Mouse (Mus musculus) forelimb bud, embryonic 11.5 days (tissue): ENCODE measurements at regions not wholly inside any gene's neighbourhood (a gene's known extent, or its start where the extent isn't known, plus 50 kb on each side); places are given as distances from the start of the nearest gene placed in this dataset.
A peak's percentile ranks its signal among the peaks of the same experiment; 100 is the strongest.

Source experiments
- DNase-seq: peaks from one replicate; pipeline ENCODE4 v3.0.0-alpha.2; 2012; ENCODE audit warnings: low read depth, low spot score

DNA sequence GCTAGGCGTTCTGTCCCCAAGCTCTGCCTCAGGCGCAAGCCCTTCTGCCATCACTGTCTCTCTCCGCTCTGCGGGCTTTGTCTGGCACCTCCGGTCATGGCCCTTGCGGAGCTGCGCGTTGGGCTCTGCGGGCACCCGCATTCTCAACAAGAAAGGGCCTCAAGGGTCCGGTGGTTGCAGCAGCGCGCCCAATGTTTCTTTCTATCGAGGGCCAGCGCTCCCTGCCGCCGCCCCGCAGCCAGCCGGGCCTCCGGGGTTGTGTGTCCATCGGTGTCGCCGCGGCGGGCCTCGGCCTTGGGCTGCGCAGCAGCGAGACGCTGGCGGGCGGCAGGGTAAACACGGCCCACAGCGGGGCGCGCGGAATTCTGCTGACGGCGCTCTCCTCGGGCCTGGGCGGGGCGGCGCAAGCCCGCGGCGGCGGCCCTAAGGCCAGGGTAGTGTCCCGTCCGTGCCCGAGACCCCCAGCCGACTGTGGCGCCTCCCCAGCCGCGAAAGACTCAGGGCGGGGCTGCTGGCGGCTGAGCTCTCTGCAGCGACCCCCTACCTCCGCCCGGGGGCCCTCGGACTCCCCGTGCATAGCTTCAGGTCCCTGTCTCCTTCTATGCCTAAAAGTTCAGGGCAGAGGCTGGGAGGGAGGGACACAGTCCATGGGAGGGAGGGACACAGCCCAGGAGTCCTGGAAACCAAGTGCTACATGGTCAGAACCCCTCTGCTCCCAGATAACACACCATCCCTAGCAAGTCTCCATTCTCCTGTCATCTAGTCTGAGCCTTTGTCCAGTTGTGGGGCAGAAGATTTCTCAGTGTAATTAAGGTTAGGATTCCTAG, 80.9 kb downstream of the Efnb1 start:
- DNase-seq: no peak

DNA sequence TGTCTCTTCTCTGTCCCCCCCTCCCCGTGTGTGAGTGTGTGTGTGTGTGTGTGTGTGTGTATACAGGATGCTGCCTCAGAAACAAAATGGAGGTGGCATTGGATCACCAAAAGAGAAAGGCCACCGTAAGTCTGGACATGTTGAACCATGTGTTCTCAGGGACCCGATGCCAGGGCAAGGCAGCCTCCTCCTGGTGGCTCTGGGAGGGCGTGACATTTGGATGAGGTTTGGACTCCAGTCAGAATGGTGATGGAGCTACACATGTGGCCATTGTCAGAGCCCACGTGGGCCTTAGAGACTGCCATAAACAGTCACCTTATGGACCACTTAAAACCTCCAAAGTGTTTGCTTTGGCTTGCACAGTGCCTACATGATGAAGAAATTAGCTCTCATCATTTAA, 80.0 kb downstream of the Efnb1 start:
- no peak for DNase-seq

DNA sequence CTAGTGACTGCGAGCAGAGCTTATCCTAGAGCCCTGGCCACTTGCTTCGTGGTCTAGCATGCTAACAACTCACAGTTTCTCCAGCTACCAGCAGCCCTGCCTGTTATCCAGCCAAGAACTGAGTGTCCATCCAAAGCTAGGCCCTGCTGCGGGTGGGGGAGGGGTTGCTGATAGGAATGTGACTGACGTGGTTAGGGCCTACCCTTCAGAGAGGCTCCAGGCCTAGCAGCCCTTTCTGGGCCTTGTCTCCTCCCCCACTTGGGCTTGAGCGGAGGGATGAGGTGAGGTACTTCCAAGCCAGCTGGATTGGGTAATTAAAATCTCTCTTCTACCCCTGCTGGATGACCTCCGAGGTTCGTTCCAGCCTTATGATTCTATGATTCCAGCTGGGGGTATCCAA, 79.2 kb downstream of the Efnb1 start:
- DNase-seq: no peak

DNA sequence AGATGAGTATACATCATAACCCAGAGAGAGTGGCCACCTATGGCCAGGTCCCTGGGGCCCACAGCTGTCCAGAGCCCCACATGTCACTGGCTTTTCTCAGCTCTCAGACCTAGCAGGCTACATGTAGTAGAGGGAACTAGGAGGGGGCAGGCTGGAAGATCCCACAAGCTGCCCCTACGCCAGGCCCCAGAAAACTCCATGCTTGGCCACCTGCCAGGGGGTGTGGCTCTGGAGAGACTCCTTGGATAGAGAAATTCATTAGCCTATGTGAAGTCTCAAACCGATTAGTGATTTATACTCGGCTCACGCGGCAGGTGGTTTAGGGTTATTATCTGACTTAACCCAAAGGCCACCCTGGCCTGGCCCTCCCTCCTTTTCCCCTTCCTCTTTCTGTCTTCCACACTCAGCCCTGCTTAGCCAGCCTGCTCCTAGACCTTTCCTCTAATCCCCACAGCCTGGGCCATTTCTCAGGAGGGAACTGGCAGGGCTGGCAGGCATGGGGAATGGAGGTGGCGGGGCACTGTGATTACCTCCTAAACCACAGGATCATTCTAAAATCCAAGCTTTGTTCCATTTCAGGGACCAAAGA, 77.7 kb downstream of the Efnb1 start:
- no peak for DNase-seq

DNA sequence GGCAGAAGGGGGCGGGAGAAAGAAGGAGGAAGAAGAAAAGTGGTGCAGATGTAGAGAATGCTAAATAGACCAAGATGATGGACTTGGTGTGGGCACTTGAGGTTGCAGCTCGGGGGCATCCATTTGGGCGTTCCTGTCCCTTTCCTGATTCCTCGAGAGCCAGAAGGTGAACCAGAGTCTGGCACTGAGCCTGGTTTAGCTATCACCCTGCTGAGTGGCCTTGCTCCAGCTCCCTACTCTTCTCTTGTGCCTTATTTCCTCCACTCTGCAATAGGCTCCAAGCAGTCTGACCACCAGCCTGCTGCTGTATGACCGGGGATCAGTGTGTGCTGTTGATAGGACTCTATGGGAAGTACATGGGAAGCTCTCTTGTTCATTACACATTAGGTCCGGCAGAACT, 68.1 kb downstream of the Efnb1 start:
- DNase-seq: no peak

DNA sequence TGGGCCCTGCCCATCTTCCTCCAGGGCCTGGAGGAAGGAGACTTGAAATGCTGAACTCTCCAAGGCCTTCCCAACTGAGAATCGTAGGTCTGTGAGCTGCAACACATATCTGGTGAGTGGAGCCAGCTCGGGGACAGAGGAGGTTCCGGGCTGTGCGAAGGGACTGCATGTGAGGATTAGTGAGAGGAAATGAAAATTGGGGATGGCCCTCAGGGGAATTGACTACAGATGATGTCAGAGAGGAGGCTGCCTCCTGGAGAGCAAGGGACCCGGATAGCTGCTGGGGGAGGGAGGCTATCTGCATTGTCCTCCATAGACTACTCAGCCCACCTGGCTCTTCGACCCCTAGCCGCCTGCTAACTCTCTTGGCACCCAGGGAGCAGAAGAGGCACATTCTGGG, 65.2 kb downstream of the Efnb1 start:
- DNase-seq: no peak

DNA sequence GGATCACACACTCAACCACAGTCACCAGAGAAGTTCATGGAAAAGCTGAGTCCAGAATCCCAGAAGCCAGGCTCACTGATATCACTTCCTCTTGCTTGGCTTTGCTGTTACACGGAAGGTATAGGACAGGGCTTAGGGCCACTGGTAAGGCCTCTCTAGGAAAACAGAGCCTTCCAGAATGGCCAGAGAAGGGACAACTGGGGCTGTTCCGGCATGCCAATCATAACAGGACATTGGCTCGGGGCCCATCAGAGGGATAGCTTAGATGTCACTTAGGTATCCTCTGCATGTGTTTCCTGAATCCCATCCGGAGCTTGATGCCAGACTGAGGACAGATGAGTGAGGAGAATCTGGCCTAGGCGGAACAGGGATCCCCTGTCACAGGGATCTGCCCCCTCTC, 63.7 kb downstream of the Efnb1 start:
- no peak for DNase-seq

DNA sequence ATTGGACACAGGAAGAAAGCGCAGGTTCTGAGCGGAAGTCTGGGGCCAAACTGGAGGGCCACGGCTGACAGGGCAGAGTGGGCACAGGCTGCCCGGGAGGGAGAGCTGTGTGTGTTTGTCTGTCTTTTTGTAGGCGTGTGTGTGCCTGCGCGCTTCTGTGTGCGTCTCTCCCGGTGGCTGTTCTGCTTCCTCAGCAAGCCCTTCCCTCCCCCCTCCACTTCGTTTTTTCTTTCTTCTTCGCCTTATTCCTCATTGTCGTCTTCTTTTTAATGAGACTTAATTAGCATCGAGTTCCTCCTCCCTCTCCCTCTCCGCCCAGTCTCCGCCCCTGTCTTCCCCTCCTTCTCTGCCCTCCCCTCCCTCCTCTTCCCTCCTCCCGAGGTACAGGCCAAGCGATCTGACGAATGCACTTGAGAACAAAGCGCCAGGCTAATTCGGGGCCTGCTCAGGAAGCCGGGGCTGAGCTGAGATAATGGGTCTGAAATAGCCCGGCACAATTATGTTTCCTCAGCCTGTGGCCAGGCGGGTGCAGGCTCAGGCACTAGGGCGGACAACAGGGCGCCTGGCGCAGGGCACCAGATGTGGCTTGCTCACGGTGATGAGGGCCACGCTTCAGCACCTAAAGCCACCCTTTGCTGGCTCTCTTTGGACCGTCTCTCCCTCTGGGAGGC, 63.2 kb downstream of the Efnb1 start:
- DNase-seq: peak; percentile 69
